Mouse (Mus musculus) CD4-positive naive resting alpha-beta T cell, adult 57 days (primary cell): ENCODE results near the gene Napa. TPM values are rescaled to one million over a fixed set of nuclear protein-coding genes. Genes with fewer than 3 reads are reported as not detected.

Experiments used
- total RNA-seq: library from RNA; stranded (reverse); gene quantifications from one replicate; pipeline ENCODE4 v1.2.4, GENCODE M21; 2023

Gene Napa
- 226 TPM for total RNA-seq

GRCm38 (mm10) chr7:16098021-16099017 lies at the start of gene Napa:
Napa (plus strand) TSS chr7:16098458.

GRCm38 (mm10) chr7:16061219-16062098 lies 36.8 kb upstream of the Napa start, which contains the start of gene Zfp541:
Zfp541 (plus strand) TSS chr7:16061814.

GRCm38 (mm10) chr7:16119569-16120261 lies 21.5 kb downstream of the Napa start, which contains the start of gene Kptn:
Kptn (plus strand) TSS chr7:16119895.

GRCm38 (mm10) chr7:16129421-16129845 lies 31.2 kb downstream of the Napa start, which contains the start of gene Slc8a2:
Slc8a2 (plus strand) TSS chr7:16129826.

Other genes with a start within 250 kb of the Napa start
- gene Crx, start 218.5 kb upstream of the Napa start, total RNA-seq = not detected
- not detected for gene Crxos, start 215.8 kb upstream of the Napa start, total RNA-seq
- 217 TPM for gene Selenow, start 176.1 kb upstream of the Napa start, total RNA-seq
- 480 TPM for gene Nop53, start 152.4 kb upstream of the Napa start, total RNA-seq
- 1.7 TPM for gene Ehd2, start 130.9 kb upstream of the Napa start, total RNA-seq
- 63.8 TPM for gene Bicra, start 50.5 kb upstream of the Napa start, total RNA-seq
- gene Zfp541, start 36.6 kb upstream of the Napa start, total RNA-seq = 0.18 TPM
- 35.3 TPM for gene Kptn, start 21.4 kb downstream of the Napa start, total RNA-seq
- gene Slc8a2, start 31.4 kb downstream of the Napa start, total RNA-seq = 0.21 TPM
- gene Meis3, start 76.6 kb downstream of the Napa start, total RNA-seq = 52.4 TPM
- 29.4 TPM for gene Dhx34, start 123.6 kb downstream of the Napa start, total RNA-seq
- gene C5ar2, start 145.7 kb downstream of the Napa start, total RNA-seq = 0.21 TPM
- 0.38 TPM for gene C5ar1, start 161.1 kb downstream of the Napa start, total RNA-seq
- 37.6 TPM for gene Inafm1, start 175.2 kb downstream of the Napa start, total RNA-seq
- gene Ccdc9, start 188.3 kb downstream of the Napa start, total RNA-seq = 347 TPM
- 71.4 TPM for gene Bbc3, start 209.9 kb downstream of the Napa start, total RNA-seq